In the genomic region with DNA sequence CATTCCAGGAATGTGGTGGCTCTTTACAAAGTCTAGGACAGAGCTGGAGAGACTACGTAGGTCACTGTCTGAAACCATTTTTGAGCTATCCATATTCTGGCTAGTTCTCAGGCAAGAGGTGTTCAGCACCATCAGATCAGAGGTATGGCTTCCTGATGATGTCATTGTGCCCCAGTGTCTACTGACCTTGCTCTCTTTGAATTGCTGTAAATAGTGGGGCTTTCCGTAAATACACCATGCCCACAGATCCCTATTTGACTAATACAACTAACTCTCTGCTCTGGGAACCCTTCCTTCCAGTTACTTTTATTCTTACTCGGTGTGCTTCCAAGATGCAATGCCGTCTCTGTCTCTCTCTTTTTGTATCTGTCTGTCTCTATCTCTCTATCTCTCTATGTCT, we compare ENCODE assay signal across 22 mouse cellular contexts.
DNase-seq lines count a peak whose midpoint lies in the region; ATAC-seq and TF ChIP-seq lines count a peak whose summit lies in the region.
"Had no signal": no experiment of that assay in that cellular context is flagged by ENCODE, and none has a peak within 500 bp of the region (broad histone marks: within the 10 kb centered on the region; RNA-seq: fewer than 3 reads in every experiment).

No protein-coding gene starts in this region.

- H3K4me3 ChIP-seq in midbrain, embryonic 11.5 days (ENCODE audit: low read depth, low read length), result no peak overlapping the region
- no peak overlapping the region for H3K4me3 ChIP-seq in midbrain, embryonic 15.5 days
- H3K4me3 ChIP-seq in CH12.LX (replicated peaks in 1 of 3; ENCODE audit: low read depth in 2 of 3, low read length in 2 of 3, poor library complexity in 1 of 3), result peak overlapping the region in 1 of 3 experiments; percentile 9

- H3K4me2 ChIP-seq in midbrain, embryonic 11.5 days, result no peak overlapping the region
- no peak overlapping the region for H3K4me2 ChIP-seq in midbrain, embryonic 15.5 days
- H3K4me2 ChIP-seq in CH12.LX (ENCODE audit: insufficient read depth, low read depth, poor library complexity, severe bottlenecking), result peak overlapping the region; percentile 67; the same call in 1 of the 2 replicates

- no peaks in the 10 kb centered on the region for H3K9me3 ChIP-seq in midbrain, embryonic 11.5 days (ENCODE audit: control insufficient read depth, low read length)
- no peaks in the 10 kb centered on the region for H3K9me3 ChIP-seq in midbrain, embryonic 15.5 days
- H3K9me3 ChIP-seq in CH12.LX (replicated peaks; ENCODE audit: low read length), result no peaks in the 10 kb centered on the region
- H3K9me3 ChIP-seq: G1E had no signal

- H3K4me1 ChIP-seq in midbrain, embryonic 11.5 days (ENCODE audit: control insufficient read depth, insufficient read depth, low read length), result no peaks in the 10 kb centered on the region
- no peaks in the 10 kb centered on the region for H3K4me1 ChIP-seq in midbrain, embryonic 15.5 days
- peaks cover 39 to 55% of the 10 kb centered on the region in 2 experiments for H3K4me1 ChIP-seq in CH12.LX (ENCODE audit: control insufficient read depth in 1 of 2, insufficient read depth in 2 of 2)

- TF ChIP-seq EP300 in CH12.LX (IDR thresholded peaks at IDR 0.05; ENCODE audit: low read length), result peak; percentile 87

- in situ Hi-C loops in CH12.LX (cut with MboI; ENCODE audit: low pct_ligation_motif_present, low pct_unique_long_range_greater_than_20kb, low sequenced_read_pairs) (no loop called here), Patski (cut with MboI; ENCODE audit: low pct_unique_long_range_greater_than_20kb) (no loop called here)

- TF ChIP-seq RAD21 in CH12.LX (IDR thresholded peaks at IDR 0.05; ENCODE audit: low read depth, low read length), result no peak; the same call in none of the 2 replicates

- no peaks in the 10 kb centered on the region for H3K36me3 ChIP-seq in midbrain, embryonic 11.5 days (ENCODE audit: control insufficient read depth, insufficient read depth, low read length)
- H3K36me3 ChIP-seq in midbrain, embryonic 15.5 days (replicated peaks), result no peaks in the 10 kb centered on the region
- H3K36me3 ChIP-seq in CH12.LX (replicated peaks in 1 of 2; ENCODE audit: control insufficient read depth in 1 of 2, insufficient read depth in 1 of 2, low read length in 1 of 2), result no peaks in the 10 kb centered on the region
- H3K36me3 ChIP-seq: G1E had no signal

- ATAC-seq in midbrain, embryonic 11.5 days (ENCODE audit: low FRiP score), result no peak
- no peak for ATAC-seq in midbrain, embryonic 15.5 days (replicated peaks)
- peak; percentile 39 for ATAC-seq in Patski
- ATAC-seq: activated CD4-positive, CD25-positive, alpha-beta regulatory T cell, adult 4 months; CD4-positive, CD25-positive, alpha-beta regulatory T cell, adult 4 months had no signal

- H3K79me2 ChIP-seq in CH12.LX (replicated peaks; ENCODE audit: control insufficient read depth, extremely low read depth, insufficient read depth, poor library complexity, severe bottlenecking), result no peaks in the 10 kb centered on the region

- TF ChIP-seq POLR2A in CH12.LX (IDR thresholded peaks at IDR 0.05; ENCODE audit: low read depth, low read length), result no peak

- no peak overlapping the region for H3K27ac ChIP-seq in midbrain, embryonic 11.5 days (ENCODE audit: low read depth, low read length)
- H3K27ac ChIP-seq in midbrain, embryonic 15.5 days, result no peak overlapping the region
- peak overlapping the region; percentile 94 for H3K27ac ChIP-seq in CH12.LX (ENCODE audit: insufficient read depth, low read depth)

- peak; percentile 7 for DNase-seq in heart, adult 11 months
- DNase-seq in heart, postnatal 36 days, result no peak
- DNase-seq in midbrain, embryonic 11.5 days (ENCODE audit: low spot score, missing footprints), result peak; percentile 47
- DNase-seq in CH12.LX (ENCODE audit: extremely low read depth) (peak; percentile 36), Patski (ENCODE audit: low read depth, low spot score) (no peak)
- DNase-seq in frontal cortex, postnatal 36 days (ENCODE audit: low spot score in 2 of 2), result no peak
- no peak for DNase-seq in urinary bladder, adult 2 months (ENCODE audit: low spot score)
- DNase-seq: adrenal gland, adult 2 months; adrenal gland, adult 8-10 months; adrenal gland, postnatal 10 days; adrenal gland, postnatal 14 days; adrenal gland, postnatal 25 days; adrenal gland, postnatal 36 days; B cell, adult 2 months; cerebellum, adult 11 months; cerebellum, adult 11-12 months; cerebellum, adult 18-20 months; cerebellum, adult 2 months had no signal

- H3K9ac ChIP-seq in midbrain, embryonic 11.5 days (ENCODE audit: low read length), result no peak overlapping the region
- no peak overlapping the region for H3K9ac ChIP-seq in midbrain, embryonic 15.5 days
- peak overlapping the region; percentile 34 for H3K9ac ChIP-seq in CH12.LX (ENCODE audit: insufficient read depth, low read depth)

- dilution Hi-C loops in CH12.LX (cut with MboI; ENCODE audit: extremely low pct_ligation_motif_present, extremely low pct_unique_long_range_greater_than_20kb, low sequenced_read_pairs), result no loop called here

- TF ChIP-seq CTCF in CH12.LX (conservative IDR thresholded peaks at IDR 0.05 in 1 of 2, IDR thresholded peaks at IDR 0.05 in 1 of 2; ENCODE audit: low read depth in 2 of 2, low read length in 2 of 2), result no peak
- no peak for TF ChIP-seq CTCF in Patski (IDR thresholded peaks at IDR 0.05)

- 90% methylated on average over 4 of the region's 4 CpGs for WGBS in midbrain, embryonic 11.5 days
- 90% methylated on average over 4 of the region's 4 CpGs for WGBS in midbrain, embryonic 15.5 days

- CTCF ChIA-PET in Patski (lab: Charles Lee), result no interaction called here

- POLR2A ChIA-PET in Patski (lab: Charles Lee), result no interaction called here

- intact Hi-C loops in heart, postnatal 36 days (cut with DNase I), result no loop called here

- H3K27me3 ChIP-seq in midbrain, embryonic 11.5 days (ENCODE audit: control insufficient read depth, insufficient read depth, low read length), result no peaks in the 10 kb centered on the region
- H3K27me3 ChIP-seq in midbrain, embryonic 15.5 days (replicated peaks), result no peaks in the 10 kb centered on the region
- H3K27me3 ChIP-seq in CH12.LX (replicated peaks) (no peaks in the 10 kb centered on the region), Patski (no peaks in the 10 kb centered on the region)

TF ChIP-seq in CH12.LX, 34 proteins besides CTCF, POLR2A, EP300 and RAD21:
- TF ChIP-seq USF1 (IDR thresholded peaks at IDR 0.05; ENCODE audit: low read depth, low read length) (no peak), NELFE (IDR thresholded peaks at IDR 0.05; ENCODE audit: low read depth, low read length) (no peak), HCFC1 (IDR thresholded peaks at IDR 0.05; ENCODE audit: low read depth, low read length) (no peak), KAT2A (IDR thresholded peaks at IDR 0.05; ENCODE audit: insufficient replicate concordance, low read length) (no peak), JUN (IDR thresholded peaks at IDR 0.05; ENCODE audit: insufficient read depth, low read depth, low read length) (peak; percentile 85), ZMIZ1 (IDR thresholded peaks at IDR 0.05; ENCODE audit: low read depth, low read length) (no peak), MYC (IDR thresholded peaks at IDR 0.05; ENCODE audit: low read depth, low read length) (peak; percentile 59; the same call in 1 of the 2 replicates), MEF2A (IDR thresholded peaks at IDR 0.05; ENCODE audit: borderline replicate concordance, low read depth, low read length) (peak; percentile 85), ZKSCAN1 (IDR thresholded peaks at IDR 0.05; ENCODE audit: borderline replicate concordance, low read depth, low read length) (no peak), ETS1 (conservative IDR thresholded peaks at IDR 0.05; ENCODE audit: low read depth, low read length) (peak; percentile 76), ZC3H11A (IDR thresholded peaks at IDR 0.05; ENCODE audit: low read depth, low read length) (no peak), USF2 (conservative IDR thresholded peaks at IDR 0.05; ENCODE audit: low read depth, low read length) (no peak), CHD2 (IDR thresholded peaks at IDR 0.05; ENCODE audit: low read length) (0 out of 2 replicates have a peak, but pooled peaks have one; percentile 34), JUND (conservative IDR thresholded peaks at IDR 0.05; ENCODE audit: low read depth, low read length) (peak; percentile 80), ELF1 (IDR thresholded peaks at IDR 0.05; ENCODE audit: low read depth, low read length) (0 out of 2 replicates have a peak, but pooled peaks have one; percentile 16), SMC3 (IDR thresholded peaks at IDR 0.05; ENCODE audit: low read depth, low read length) (no peak; the same call in 1 of the 2 replicates), POLR2AphosphoS2 (IDR thresholded peaks at IDR 0.05; ENCODE audit: low read depth, low read length) (no peak), CHD1 (IDR thresholded peaks at IDR 0.05; ENCODE audit: low read depth, low read length) (no peak), BHLHE40 (IDR thresholded peaks at IDR 0.05; ENCODE audit: low read depth, low read length) (no peak; the same call in 1 of the 2 replicates), MAZ (IDR thresholded peaks at IDR 0.05; ENCODE audit: low read depth, low read length) (no peak), PAX5 (IDR thresholded peaks at IDR 0.05; ENCODE audit: low read length) (no peak), RCOR1 (conservative IDR thresholded peaks at IDR 0.05; ENCODE audit: low read depth, low read length) (no peak), NRF1 (IDR thresholded peaks at IDR 0.05; ENCODE audit: low read depth, low read length) (0 out of 2 replicates have a peak, but pooled peaks have one; percentile 1), MXI1 (IDR thresholded peaks at IDR 0.05; ENCODE audit: low read depth, low read length) (no peak), TBP (conservative IDR thresholded peaks at IDR 0.05; ENCODE audit: low read depth, low read length) (no peak), ZNF384 (IDR thresholded peaks at IDR 0.05; ENCODE audit: low read depth, low read length) (no peak), MAFK (IDR thresholded peaks at IDR 0.05; ENCODE audit: insufficient replicate concordance, low read length) (no peak), E2F4 (IDR thresholded peaks at IDR 0.05; ENCODE audit: insufficient replicate concordance, low read depth, low read length) (no peak), MAX (IDR thresholded peaks at IDR 0.05; ENCODE audit: low read length) (peak; percentile 44; the same call in 1 of the 2 replicates), SIN3A (IDR thresholded peaks at IDR 0.05; ENCODE audit: low read length) (no peak), UBTF (IDR thresholded peaks at IDR 0.05; ENCODE audit: low read depth, low read length) (no peak), IRF4 (IDR thresholded peaks at IDR 0.05; ENCODE audit: low read depth, low read length) (peak; percentile 89), GABPA (IDR thresholded peaks at IDR 0.05; ENCODE audit: insufficient replicate concordance, low read depth, low read length) (no peak), TCF12 (IDR thresholded peaks at IDR 0.05; ENCODE audit: low read depth, low read length) (peak; percentile 70)

Comparison
In these comparisons a context has a peak if more than half of its experiments do, and no peak if none do; other contexts are left out.
1. DNase-seq: peak in heart, adult 11 months (single experiment), midbrain, embryonic 11.5 days (single experiment) and CH12.LX (single experiment); none in heart, postnatal 36 days (0 of 2), Patski (single experiment), frontal cortex, postnatal 36 days (0 of 2) and urinary bladder, adult 2 months (single experiment).